Mouse (Mus musculus) hindbrain, postnatal 0 days (tissue): ENCODE results near the gene Plpp1. TPM values are rescaled to one million over a fixed set of nuclear protein-coding genes. Genes with fewer than 3 reads are reported as not detected.

ENCODE experiments used
- ATAC-seq: fragments of 200-750 bp; cut with Nextera tagmentation; 2 replicates; pipeline ENCODE4 v1.8.0; 2017; ENCODE audit warnings: mild to moderate bottlenecking, moderate TSS enrichment, moderate library complexity
- DNase-seq: peaks from one replicate; pipeline ENCODE4 v3.0.0-alpha.2; 2015; ENCODE audit warnings: low spot score
- H3K27ac ChIP-seq: fragments of 300-500 bp; sonication (generic); 2 replicates; pipeline ENCODE4 v1.5.1; 2014; ENCODE audit warnings: mild to moderate bottlenecking
- H3K27me3 ChIP-seq: fragments of 300-500 bp; sonication (generic); 2 replicates; pipeline ENCODE4 v1.6.1; 2014; ENCODE audit warnings: low read length, mixed read lengths; ENCODE audit not compliant: insufficient read depth
- H3K36me3 ChIP-seq: fragments of 300-500 bp; sonication (generic); 2 replicates; pipeline ENCODE4 v1.6.1; 2014; ENCODE audit warnings: low read length, mixed read lengths; ENCODE audit not compliant: insufficient read depth
- H3K4me1 ChIP-seq: fragments of 300-500 bp; sonication (generic); 2 replicates; pipeline ENCODE4 v1.6.1; 2014; ENCODE audit warnings: antibody characterized with exemption, low read length, mixed read lengths; ENCODE audit not compliant: insufficient read depth
- H3K4me2 ChIP-seq: fragments of 300-500 bp; sonication (generic); 2 replicates; pipeline ENCODE4 v1.6.1; 2014; ENCODE audit warnings: low read depth, mild to moderate bottlenecking, low read length, moderate library complexity, mixed read lengths
- H3K4me3 ChIP-seq: fragments of 300-500 bp; sonication (generic); 2 replicates; pipeline ENCODE4 v1.5.1; 2014; ENCODE audit warnings: low read length
- H3K9ac ChIP-seq: fragments of 300-500 bp; sonication (generic); replicated peaks from 2 replicates; pipeline ENCODE4 v1.6.1; 2014; ENCODE audit warnings: mild to moderate bottlenecking, low read length, moderate library complexity, mixed read lengths
- H3K9me3 ChIP-seq: fragments of 300-500 bp; sonication (generic); 2 replicates; pipeline ENCODE4 v1.6.1; 2016; ENCODE audit warnings: low read length, mixed read lengths
- CTCF ChIP-seq: IDR thresholded peaks from 2 replicates; pipeline ENCODE4 v1.5.1; 2016; ENCODE audit warnings: antibody characterized with exemption, control low read depth, low read depth
- WGBS: fragments of 180-500 bp; shearing (Covaris S2); extraction: QIAGEN DNeasy Blood & Tissue Kit; methylation state at CpG from one replicate; pipeline ENCODE4 v1.1.7; 2014; 5-methylcytosine and 5-hydroxymethylcytosine counted together
- polyA plus RNA-seq: library from polyadenylated mRNA; unstranded; fragments of >200 nt; fragmentation: Nextera tagmentation; extraction: Ambion mirVana; gene quantifications from 2 replicates; pipeline ENCODE4 v1.2.1, GENCODE M21; 2015
- total RNA-seq: library from RNA; depleted of rRNA; stranded (reverse); fragments of >200 nt; gene quantifications from 2 replicates; pipeline ENCODE4 v1.2.3, GENCODE M21; 2014

Gene Plpp1
- total and polyA plus RNA-seq, 2 experiments from 2014 or later = 54.0 to 88.1 TPM

GRCm38 (mm10) chr13:112772861-112773260 is 27.7 kb upstream of the Plpp1 start:
- 81% methylated on average over 14 of the region's 14 CpGs for WGBS
- H3K9ac ChIP-seq = no peak overlapping the region
- H3K4me1 ChIP-seq = no peaks in the 10 kb centered on the region
- no peak overlapping the region for H3K4me3 ChIP-seq
- no peak for TF ChIP-seq CTCF
- no peaks in the 10 kb centered on the region for H3K27me3 ChIP-seq
- H3K27ac ChIP-seq = no peak overlapping the region
- no peak overlapping the region for H3K4me2 ChIP-seq
- no peaks in the 10 kb centered on the region for H3K36me3 ChIP-seq
- ATAC-seq (no peak), DNase-seq (no peak)
- no peaks in the 10 kb centered on the region for H3K9me3 ChIP-seq

GRCm38 (mm10) chr13:112773991-112774675 is 26.5 kb upstream of the Plpp1 start:
- no peaks in the 10 kb centered on the region for H3K36me3 ChIP-seq
- H3K27ac ChIP-seq = no peak overlapping the region
- ATAC-seq (no peak), DNase-seq (no peak)
- no peaks in the 10 kb centered on the region for H3K4me1 ChIP-seq
- no peak overlapping the region for H3K4me2 ChIP-seq
- H3K9ac ChIP-seq = no peak overlapping the region
- no peaks in the 10 kb centered on the region for H3K9me3 ChIP-seq
- H3K27me3 ChIP-seq = no peaks in the 10 kb centered on the region
- no peak overlapping the region for H3K4me3 ChIP-seq
- TF ChIP-seq CTCF = no peak
- 90% methylated on average over 3 of the region's 3 CpGs for WGBS

- Histone ChIP-seq H3K4me3 (no peak overlapping the region), H3K36me3 (no peaks in the 10 kb centered on the region), H3K27ac (no peak overlapping the region), H3K4me2 (no peak overlapping the region), H3K4me1 (no peaks in the 10 kb centered on the region), H3K9me3 (no peaks in the 10 kb centered on the region), H3K27me3 (no peaks in the 10 kb centered on the region), H3K9ac (no peak overlapping the region)
- WGBS = 93% methylated on average over 10 of the region's 10 CpGs
- no peak for TF ChIP-seq CTCF
- DNase-seq (no peak), ATAC-seq (no peak)
These were observed 24.7 kb upstream of the Plpp1 start for GRCm38 (mm10) chr13:112775856-112776255.

- ATAC-seq (no peak), DNase-seq (no peak)
- TF ChIP-seq CTCF = no peak
These were observed 22.2 kb upstream of the Plpp1 start for GRCm38 (mm10) chr13:112778407-112778806.

GRCm38 (mm10) chr13:112785305-112785704 is 15.3 kb upstream of the Plpp1 start:
- Histone ChIP-seq H3K9me3 (no peaks in the 10 kb centered on the region), H3K27ac (no peak overlapping the region), H3K36me3 (no peaks in the 10 kb centered on the region), H3K4me1 (no peaks in the 10 kb centered on the region), H3K4me3 (no peak overlapping the region), H3K4me2 (no peak overlapping the region), H3K27me3 (no peaks in the 10 kb centered on the region), H3K9ac (no peak overlapping the region)
- DNase-seq (no peak), ATAC-seq (no peak)
- WGBS = 57% methylated on average over 7 of the region's 7 CpGs
- no peak for TF ChIP-seq CTCF

More at GRCm38 (mm10) chr13:112778407-112778806, 22.2 kb upstream of the Plpp1 start:
- Histone ChIP-seq H3K9ac (no peak overlapping the region), H3K36me3 (no peaks in the 10 kb centered on the region), H3K4me2 (no peak overlapping the region), H3K4me3 (no peak overlapping the region), H3K27ac (no peak overlapping the region), H3K4me1 (no peaks in the 10 kb centered on the region), H3K9me3 (no peaks in the 10 kb centered on the region), H3K27me3 (no peaks in the 10 kb centered on the region)
- WGBS = 93% methylated on average over 5 of the region's 5 CpGs

GRCm38 (mm10) chr13:112786142-112786541 is 14.4 kb upstream of the Plpp1 start:
- no peak for DNase-seq
- Histone ChIP-seq H3K9ac (no peak overlapping the region), H3K36me3 (no peaks in the 10 kb centered on the region), H3K9me3 (no peaks in the 10 kb centered on the region), H3K4me2 (no peak overlapping the region), H3K27me3 (no peaks in the 10 kb centered on the region), H3K4me1 (no peaks in the 10 kb centered on the region), H3K4me3 (no peak overlapping the region), H3K27ac (no peak overlapping the region)
- no peak for TF ChIP-seq CTCF
- 41% methylated on average over 3 of the region's 3 CpGs for WGBS
- ATAC-seq = no peak

- no peak overlapping the region for H3K27ac ChIP-seq
- no peaks in the 10 kb centered on the region for H3K9me3 ChIP-seq
- H3K4me2 ChIP-seq = no peak overlapping the region
- no peak for TF ChIP-seq CTCF
- no peaks in the 10 kb centered on the region for H3K4me1 ChIP-seq
- H3K36me3 ChIP-seq = no peaks in the 10 kb centered on the region
- no peak overlapping the region for H3K4me3 ChIP-seq
- WGBS = 78% methylated on average over 10 of the region's 10 CpGs
- ATAC-seq (no peak), DNase-seq (no peak)
- no peak overlapping the region for H3K9ac ChIP-seq
- no peaks in the 10 kb centered on the region for H3K27me3 ChIP-seq
These were observed 13.6 kb upstream of the Plpp1 start for GRCm38 (mm10) chr13:112786942-112787533.
